Mouse (Mus musculus) T-cell, adult 2 months (primary cell): ENCODE measurements at regions not wholly inside any gene's neighbourhood (a gene's known extent, or its start where the extent isn't known, plus 50 kb on each side); places are given as distances from the start of the nearest gene placed in this dataset.

Source experiments
- DNase-seq: peaks from one replicate; pipeline ENCODE4 v3.0.0; 2022; ENCODE audit warnings: low spot score

DNA sequence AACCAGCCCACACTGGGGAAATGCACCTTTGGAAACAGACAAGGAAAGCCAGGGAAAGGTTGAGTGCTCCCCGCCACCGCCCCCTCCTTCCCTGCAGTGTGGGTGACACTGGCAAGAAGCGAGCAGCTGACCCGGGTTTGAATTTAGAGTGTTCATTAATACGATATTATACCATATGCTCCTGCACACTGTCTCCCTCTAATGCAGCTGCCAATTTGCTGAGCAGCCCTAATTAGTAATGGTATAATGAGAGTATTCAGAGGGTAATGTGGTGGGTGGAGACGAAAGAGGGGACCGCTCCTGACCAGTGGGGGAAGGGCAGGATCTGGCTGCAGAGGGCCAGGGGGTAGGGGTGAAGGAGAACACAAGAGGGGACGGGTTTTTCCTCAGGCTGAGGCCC is 111.9 kb upstream of the Lhx1 start:
- no peak for DNase-seq

- no peak for DNase-seq
Observed at GRCm38 (mm10) chr11:84634990-84635389, 109.7 kb upstream of the Lhx1 start.

DNA sequence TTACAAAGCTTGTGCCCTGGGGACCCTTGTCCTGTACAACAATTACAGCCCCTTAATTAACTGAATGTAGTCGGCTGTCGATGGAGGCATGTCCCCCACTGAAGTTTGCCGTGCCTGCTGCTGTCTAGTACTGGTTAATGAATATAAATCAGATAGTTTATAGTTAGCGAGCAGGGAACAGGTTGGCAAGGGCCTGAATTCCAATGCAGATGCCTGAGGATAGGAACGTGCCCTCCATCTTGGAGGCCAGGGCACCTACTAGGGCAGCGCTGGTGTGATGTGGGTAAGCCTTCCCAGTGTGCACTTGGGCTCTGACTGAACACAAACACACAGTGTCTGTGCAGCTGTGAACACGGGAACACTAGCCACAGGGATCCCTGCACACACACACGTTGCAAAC is 108.0 kb upstream of the Lhx1 start:
- DNase-seq, result no peak

DNA sequence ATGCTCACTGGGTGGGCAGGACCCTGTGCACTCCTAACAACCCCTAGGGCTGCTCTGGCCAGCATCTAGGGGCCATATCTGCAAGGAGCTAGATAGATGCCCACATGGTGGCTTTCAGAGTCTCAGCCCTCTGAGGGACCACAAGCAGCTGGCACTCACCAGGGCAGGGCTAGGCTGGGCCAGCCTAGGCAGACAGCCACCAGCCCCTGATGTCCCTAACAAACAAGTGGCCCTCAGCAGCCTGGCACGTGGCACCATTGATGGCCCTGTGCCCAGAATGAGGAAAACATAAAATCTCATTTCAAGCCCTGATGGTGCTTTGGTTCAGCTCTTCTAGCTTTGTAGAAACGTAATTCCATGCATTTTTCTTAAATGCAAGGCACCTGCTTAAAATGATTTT is 102.8 kb upstream of the Lhx1 start:
- DNase-seq, result no peak

DNA sequence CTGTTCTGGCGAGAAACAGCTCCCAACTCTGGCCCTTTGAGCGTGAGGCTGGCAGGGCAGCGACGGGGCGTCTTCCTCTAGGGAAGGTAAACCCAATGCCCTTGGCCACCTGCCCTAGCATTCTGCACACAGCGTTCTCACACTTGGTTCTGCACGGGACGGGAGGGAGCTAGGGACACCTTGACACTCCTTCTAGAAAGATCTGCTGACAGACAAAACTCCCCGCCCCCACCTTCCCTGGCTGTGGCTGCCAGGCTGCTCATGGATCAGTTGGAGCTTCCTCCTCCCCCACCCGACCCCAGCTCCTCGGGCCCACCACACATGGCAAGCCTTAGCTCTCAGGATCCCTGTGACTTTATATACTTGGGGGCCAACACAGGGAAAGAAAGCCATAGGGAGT is 102.3 kb upstream of the Lhx1 start:
- DNase-seq, result no peak

DNA sequence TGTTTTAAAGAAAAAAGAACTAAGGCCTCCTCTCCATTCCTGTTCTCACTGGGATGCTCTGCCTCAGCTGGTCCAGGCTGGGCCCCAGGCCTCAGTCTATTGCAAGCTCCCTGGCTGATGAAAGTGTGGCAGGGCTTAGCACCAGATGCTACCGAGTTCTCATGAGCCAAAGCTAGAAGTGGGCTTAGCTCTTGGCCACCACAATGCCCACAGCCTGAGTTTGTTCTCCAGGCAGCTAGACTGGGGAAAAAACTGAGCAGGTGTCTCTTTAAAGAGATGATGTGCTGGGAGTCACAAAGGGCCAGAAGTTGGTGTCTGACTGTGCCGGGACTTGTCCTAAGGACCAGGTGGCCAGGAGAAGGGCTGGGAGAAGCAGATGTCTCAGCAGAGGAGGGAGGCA is 101.9 kb upstream of the Lhx1 start:
- no peak for DNase-seq

DNA sequence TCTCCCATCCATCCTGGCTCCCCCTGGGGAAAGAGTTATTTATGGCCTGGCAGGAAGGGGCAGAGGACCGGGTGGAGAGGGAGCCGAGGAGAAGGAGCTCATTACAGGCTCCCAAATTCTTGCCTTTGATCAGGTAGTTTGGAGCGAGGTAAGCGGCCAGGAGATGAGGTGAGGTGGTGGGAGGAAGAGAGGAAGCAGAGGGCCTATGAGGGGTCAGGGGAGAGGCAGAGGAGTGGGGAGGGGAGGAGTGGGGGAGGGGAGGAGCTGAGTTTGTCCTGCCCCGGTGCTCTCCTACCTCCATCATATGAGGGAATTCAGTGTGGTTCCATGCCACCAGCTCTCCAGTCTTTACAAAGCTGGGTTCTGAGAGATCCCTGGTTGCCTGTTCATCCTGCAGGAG is 98.8 kb upstream of the Lhx1 start:
- no peak for DNase-seq

- DNase-seq, result no peak
Observed at GRCm38 (mm10) chr11:84619713-84620112, 94.4 kb upstream of the Lhx1 start.

GRCm38 (mm10) chr11:84618576-84618975 is 93.2 kb upstream of the Lhx1 start:
- DNase-seq, result no peak

GRCm38 (mm10) chr11:84612982-84613720 is 87.8 kb upstream of the Lhx1 start:
- no peak for DNase-seq

- DNase-seq, result no peak
Observed at GRCm38 (mm10) chr11:84611625-84611879, 86.2 kb upstream of the Lhx1 start.

DNA sequence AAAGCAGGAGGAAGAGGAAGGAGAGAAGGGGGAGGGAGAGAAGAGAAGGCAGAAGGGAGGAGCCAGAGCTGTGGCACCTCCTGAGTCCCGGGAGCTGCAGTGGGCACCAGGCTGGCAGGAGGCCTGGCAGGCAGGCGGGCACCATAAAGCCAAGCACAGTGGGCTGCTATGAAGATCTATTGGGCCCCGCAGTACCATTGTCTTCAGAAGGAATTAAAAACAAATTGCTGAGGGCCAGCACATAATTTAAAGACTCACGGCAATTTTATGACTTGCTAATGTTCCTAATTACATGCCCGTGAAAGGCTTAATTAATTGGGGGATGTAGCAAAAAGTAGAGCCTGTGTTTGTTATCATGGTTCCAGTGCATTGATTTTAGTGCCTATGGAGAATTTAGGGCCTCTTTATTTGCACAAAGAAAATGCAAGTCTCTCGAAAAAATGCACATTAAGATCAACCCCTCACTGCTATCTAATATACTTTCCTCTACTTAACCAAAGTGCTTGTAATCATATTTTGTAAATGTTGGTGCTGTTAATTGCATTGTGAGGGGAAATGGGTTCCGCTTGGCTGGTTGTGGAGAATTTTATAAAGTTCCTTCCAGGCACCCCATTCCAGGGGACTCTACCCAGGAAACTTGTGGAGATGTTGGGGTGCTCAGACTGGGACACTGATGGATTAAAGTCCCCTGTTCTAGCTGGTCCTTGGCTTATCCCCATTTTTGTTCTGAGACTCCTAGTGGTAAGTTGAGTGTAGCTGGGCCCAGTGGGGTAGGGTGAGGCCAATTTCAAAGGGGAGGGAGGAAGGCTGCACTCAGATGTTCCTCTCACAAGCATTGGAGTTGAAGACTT is 85.7 kb upstream of the Lhx1 start:
- no peak for DNase-seq

GRCm38 (mm10) chr11:84604781-84605180 is 79.4 kb upstream of the Lhx1 start:
- no peak for DNase-seq

GRCm38 (mm10) chr11:84599267-84599841 is 74.0 kb upstream of the Lhx1 start:
- no peak for DNase-seq

DNA sequence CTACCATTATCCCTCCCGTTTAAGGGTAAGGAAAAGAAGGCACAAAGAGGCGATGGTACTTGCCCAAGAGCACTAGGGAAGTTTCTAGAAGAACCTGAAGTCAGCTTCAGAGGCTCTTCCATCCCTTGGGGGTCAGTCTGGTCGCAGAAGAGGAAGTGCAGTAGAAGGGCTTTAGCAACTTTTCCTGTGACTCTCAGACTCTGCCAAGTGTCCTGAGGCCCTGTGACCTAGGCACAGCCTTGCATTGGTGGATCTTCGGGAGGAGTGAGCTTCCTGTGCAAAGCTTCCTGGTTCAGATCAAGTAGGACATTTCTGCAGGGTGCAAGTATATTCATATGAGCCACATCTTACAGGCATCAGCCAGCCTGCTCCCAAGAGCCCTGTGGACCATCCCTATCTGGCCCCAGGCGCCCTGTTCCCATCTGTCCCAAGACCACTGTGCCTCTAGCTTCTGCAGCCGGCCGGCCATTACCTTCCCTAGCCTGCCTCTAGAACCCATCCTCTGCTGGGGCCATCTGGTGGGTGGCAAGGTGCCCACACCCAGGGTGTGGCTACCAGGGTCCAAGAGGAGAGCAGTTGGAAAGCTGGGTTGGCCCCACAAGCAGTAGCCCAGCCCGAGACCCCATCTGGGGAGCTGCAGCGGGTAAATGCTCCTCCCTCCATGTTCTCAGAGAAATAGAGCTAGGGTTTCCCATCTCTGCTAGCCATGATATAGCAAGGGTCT is 72.4 kb upstream of the Lhx1 start:
- no peak for DNase-seq

DNA sequence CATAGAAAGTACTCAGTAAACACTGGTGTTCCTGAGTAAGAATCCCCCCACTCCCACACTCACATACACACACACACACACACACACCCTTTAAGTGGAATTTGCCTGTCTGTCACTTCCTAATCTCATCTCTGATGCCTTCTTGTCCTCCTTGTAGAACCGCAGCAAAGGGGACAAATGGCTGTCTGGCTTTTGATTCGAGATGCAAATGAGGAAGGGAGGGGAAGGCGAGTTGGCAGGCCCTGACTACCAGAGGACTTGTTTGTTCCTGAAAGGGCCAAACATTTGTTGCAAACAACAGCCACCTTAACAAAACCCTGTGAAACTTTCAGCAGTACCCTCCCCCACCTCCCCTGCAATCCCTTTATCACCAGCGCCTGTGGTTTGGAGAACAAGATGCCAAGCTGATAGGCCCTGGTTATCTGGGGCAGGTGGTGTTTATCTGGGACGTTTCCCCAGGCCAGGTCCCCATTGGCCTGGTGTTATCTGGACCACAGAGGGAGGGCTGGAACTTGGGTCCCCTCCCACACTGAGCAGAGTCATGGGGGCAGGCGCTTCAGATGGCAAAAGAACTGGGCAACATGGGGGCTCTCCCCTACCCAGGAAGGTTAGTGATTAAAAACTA is 67.5 kb upstream of the Lhx1 start:
- no peak for DNase-seq

GRCm38 (mm10) chr11:84587107-84587506 is 61.8 kb upstream of the Lhx1 start:
- no peak for DNase-seq

GRCm38 (mm10) chr11:84585626-84586025 is 60.3 kb upstream of the Lhx1 start:
- DNase-seq, result no peak

- DNase-seq, result no peak
Observed at GRCm38 (mm10) chr11:84578805-84579541, 53.6 kb upstream of the Lhx1 start.
